Mouse (Mus musculus) liver, adult 2 months (tissue): ENCODE results near the gene Gm10721.
"Not testable (repeated sequence)": the region's sequence is repeated elsewhere in the genome, so short reads cannot be mapped to it uniquely, and the experiment has no call there.

Experiments
- CTCF ChIP-seq: fragments of 200-500 bp; IDR thresholded peaks from 2 replicates; pipeline ENCODE4 v1.5.1; 2011; ENCODE audit warnings: low read depth, low read length, control low read depth
- POLR2A ChIP-seq: fragments of 200-500 bp; IDR thresholded peaks from 2 replicates; pipeline ENCODE4 v1.6.1; 2011; ENCODE audit warnings: low read length, control low read depth; ENCODE audit not compliant: insufficient read depth; ENCODE audit errors: extremely low read depth

DNA sequence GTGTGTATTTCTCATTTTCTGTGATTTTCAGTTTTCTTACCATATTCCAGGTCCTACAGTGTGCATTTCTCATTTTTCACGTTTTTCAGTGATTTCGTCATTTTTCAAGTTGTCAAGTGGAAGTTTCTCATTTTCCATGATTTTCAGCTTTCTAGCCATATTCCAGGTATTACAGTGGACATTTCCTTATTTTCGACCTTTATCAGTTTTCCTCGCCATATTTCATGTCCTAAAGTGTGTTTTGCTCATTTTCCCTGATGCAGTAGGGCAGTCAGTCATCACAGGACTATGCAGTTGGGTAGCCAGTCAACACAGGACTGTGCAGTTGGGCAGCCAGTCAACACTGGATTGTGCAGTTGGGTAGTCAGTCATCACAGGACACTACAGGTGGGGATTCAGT is 25.2 kb downstream of the Gm10721 start:
- TF ChIP-seq POLR2A, CTCF: not testable (repeated sequence)
